Mouse (Mus musculus) liver, embryonic 14.5 days (tissue): ENCODE data around the gene Cldn16.

Experiments used
- CTCF ChIP-seq: IDR thresholded peaks from 2 replicates; pipeline ENCODE4 v1.5.1; 2016; ENCODE audit warnings: antibody characterized with exemption, low read depth, control low read depth
- EP300 ChIP-seq: IDR thresholded peaks from 2 replicates; pipeline ENCODE4 v1.6.1; 2016; ENCODE audit warnings: antibody characterized with exemption, low read depth

DNA sequence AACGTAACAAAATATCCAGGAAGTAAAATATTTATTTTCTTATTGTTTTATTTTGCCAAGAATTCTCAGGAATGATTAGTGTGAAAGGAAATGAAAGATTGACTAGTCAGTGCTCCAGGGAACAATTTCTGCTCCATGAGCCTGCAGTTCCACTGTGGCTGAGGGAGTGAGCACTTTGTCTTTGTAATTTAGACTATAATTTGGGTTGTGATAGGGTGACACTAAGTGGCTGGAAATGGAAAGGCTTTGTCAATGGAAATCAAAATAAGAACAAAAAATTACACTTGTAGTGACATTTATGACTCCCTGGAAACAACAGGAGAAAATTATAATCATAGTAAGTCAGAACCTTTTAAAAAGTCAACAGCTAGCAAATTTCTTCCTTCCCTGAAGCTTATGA lies 69.4 kb downstream of the Cldn16 start:
- no peak for TF ChIP-seq CTCF
- no peak for TF ChIP-seq EP300
